Mouse (Mus musculus): ENCODE measurements around the gene Xylt1. TPM values are rescaled to one million over a fixed set of nuclear protein-coding genes. Genes with fewer than 3 reads are reported as not detected.

Xylt1 gene
- polyA plus RNA-seq (2014; fragmentation: Illumina TruSeq; extraction: RNeasy Lipid Tissue Mini Kit (QIAGEN cat#74804); ENCODE audit: low read depth, low replicate concordance) = 8.8 TPM

DNA sequence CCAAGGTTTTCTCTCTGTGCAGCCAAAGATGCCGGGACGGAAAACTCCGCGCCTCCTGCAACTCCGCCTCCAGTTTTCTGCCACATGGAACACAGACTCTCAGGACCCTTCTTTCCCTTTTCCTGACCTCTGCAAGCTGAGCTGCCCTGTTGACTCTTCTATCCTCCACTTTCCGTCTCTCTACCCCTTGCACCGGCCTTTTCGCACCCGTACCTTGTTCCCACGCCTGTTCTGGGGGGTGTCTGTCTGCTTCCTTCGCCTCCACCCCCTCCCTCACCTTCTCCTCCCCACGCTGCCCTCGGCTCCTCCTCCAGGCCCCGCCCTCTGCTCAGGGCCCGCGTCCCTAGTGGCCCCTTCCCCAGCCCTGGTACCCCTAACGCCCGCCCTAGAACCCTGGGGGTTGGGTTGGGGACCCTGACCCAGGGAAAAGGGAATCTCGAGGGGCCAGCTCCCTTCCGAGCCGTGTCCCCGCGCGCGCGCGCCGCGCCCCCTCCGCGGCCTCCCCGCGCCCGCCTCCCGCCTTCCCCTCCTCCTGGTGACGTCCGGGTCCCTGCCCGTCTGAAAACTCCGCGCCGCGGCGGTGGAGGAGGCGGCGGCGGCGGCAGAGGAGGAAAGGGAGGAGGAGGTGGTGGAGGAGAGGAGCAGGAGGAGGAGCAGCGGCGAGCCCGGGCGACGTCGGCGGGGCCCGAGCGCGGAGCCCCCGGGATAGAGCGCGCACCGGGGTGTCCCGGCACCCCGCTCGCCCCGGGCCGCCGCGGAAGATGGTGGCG is at the start of gene Xylt1:
TSS of gene Xylt1 (plus strand) at position 562 of the 770 bp plus-strand sequence.

